Mouse (Mus musculus) embryonic facial prominence, embryonic 13.5 days (tissue): ENCODE results near the gene Hspa12a. TPM values are rescaled to one million over a fixed set of nuclear protein-coding genes. Genes with fewer than 3 reads are reported as not detected.
A peak's percentile ranks its signal among the peaks of the same experiment; 100 is the strongest.

Source experiments
- ATAC-seq: fragments of 200-750 bp; cut with Nextera tagmentation; 2 replicates; pipeline ENCODE4 v1.8.0; 2017; ENCODE audit warnings: low read depth; ENCODE audit not compliant: insufficient number of reproducible peaks, insufficient read depth, low FRiP score, low TSS enrichment
- H3K27ac ChIP-seq: fragments of 300-500 bp; sonication (generic); 2 replicates; pipeline ENCODE4 v1.5.1; 2015; ENCODE audit warnings: moderate library complexity, mild to moderate bottlenecking, inconsistent platforms
- H3K27me3 ChIP-seq: fragments of 300-500 bp; sonication (generic); 2 replicates; pipeline ENCODE4 v1.6.1; 2015; ENCODE audit warnings: mild to moderate bottlenecking, inconsistent platforms
- H3K36me3 ChIP-seq: fragments of 300-500 bp; sonication (generic); 2 replicates; pipeline ENCODE4 v1.6.1; 2015; ENCODE audit warnings: mild to moderate bottlenecking, inconsistent platforms
- H3K4me1 ChIP-seq: fragments of 300-500 bp; sonication (generic); 2 replicates; pipeline ENCODE4 v1.6.1; 2015; ENCODE audit warnings: inconsistent platforms
- H3K4me2 ChIP-seq: fragments of 300-500 bp; sonication (generic); 2 replicates; pipeline ENCODE4 v1.6.1; 2015; ENCODE audit warnings: moderate library complexity, mild to moderate bottlenecking, inconsistent platforms
- H3K4me3 ChIP-seq: fragments of 300-500 bp; sonication (generic); 2 replicates; pipeline ENCODE4 v1.5.1; 2015; ENCODE audit warnings: mild to moderate bottlenecking, inconsistent platforms
- H3K9ac ChIP-seq: fragments of 300-500 bp; sonication (generic); 2 replicates; pipeline ENCODE4 v1.6.1; 2015; ENCODE audit warnings: mild to moderate bottlenecking, inconsistent platforms
- H3K9me3 ChIP-seq: fragments of 300-500 bp; sonication (generic); 2 replicates; pipeline ENCODE4 v1.6.1; 2016; ENCODE audit warnings: inconsistent platforms
- WGBS: fragments of 180-500 bp; shearing (Covaris S2); methylation state at CpG from one replicate; pipeline ENCODE4 v1.1.7; 2015; ENCODE audit warnings: mixed read lengths; 5-methylcytosine and 5-hydroxymethylcytosine counted together
- polyA plus RNA-seq: library from polyadenylated mRNA; unstranded; fragments of >200 nt; fragmentation: Nextera tagmentation; extraction: Ambion mirVana; gene quantifications from 2 replicates; pipeline ENCODE4 v1.2.1, GENCODE M21; 2015

The Hspa12a gene
- polyA plus RNA-seq = 3.8 and 4.7 TPM in 2 replicates

GRCm38 (mm10) chr19:58942841-58943828 lies at the start of gene Hspa12a, which contains the start of gene Eno4:
Hspa12a (minus strand) TSS chr19:58943654.
Eno4 (plus strand) TSS chr19:58943425.
- peak within 1 kb of the TSS; percentile 95 for H3K4me2 ChIP-seq
- WGBS = under 1% methylated on average over 65 of the region's 65 CpGs
- H3K4me3 ChIP-seq = peak within 1 kb of the TSS; percentile 67
- peak; percentile 93 for ATAC-seq
- H3K4me1 ChIP-seq = peaks cover 14% of the 10 kb centered on the region
- no peaks in the 10 kb centered on the region for H3K36me3 ChIP-seq
- H3K9me3 ChIP-seq = no peaks in the 10 kb centered on the region
- peaks cover 10% of the 10 kb centered on the region; the same call in 1 of the 2 replicates for H3K27me3 ChIP-seq
- peak within 1 kb of the TSS; percentile 87 for H3K9ac ChIP-seq
- peak within 1 kb of the TSS; percentile 81 for H3K27ac ChIP-seq

GRCm38 (mm10) chr19:58981571-58981970 lies 38.1 kb upstream of the Hspa12a start:
- 21% methylated on average over 9 of the region's 9 CpGs for WGBS
- Histone ChIP-seq H3K9me3 (no peaks in the 10 kb centered on the region), H3K4me3 (no peak overlapping the region), H3K9ac (no peak overlapping the region), H3K4me1 (peaks cover 15% of the 10 kb centered on the region; the same call in 1 of the 2 replicates), H3K27me3 (peaks cover 43% of the 10 kb centered on the region), H3K36me3 (no peaks in the 10 kb centered on the region), H3K27ac (no peak overlapping the region), H3K4me2 (peak overlapping the region; percentile 30; the same call in 1 of the 2 replicates)
- ATAC-seq = no peak

GRCm38 (mm10) chr19:58980056-58980440 lies 36.6 kb upstream of the Hspa12a start:
- Histone ChIP-seq H3K4me3 (no peak overlapping the region), H3K36me3 (no peaks in the 10 kb centered on the region), H3K27me3 (peaks cover 34% of the 10 kb centered on the region), H3K9ac (no peak overlapping the region), H3K4me2 (peak overlapping the region; percentile 22; the same call in 1 of the 2 replicates), H3K9me3 (no peaks in the 10 kb centered on the region), H3K4me1 (peaks cover 21% of the 10 kb centered on the region), H3K27ac (no peak overlapping the region)
- ATAC-seq = no peak
- 63% methylated on average over 5 of the region's 5 CpGs for WGBS

- H3K4me1 ChIP-seq = peaks cover 25% of the 10 kb centered on the region
- WGBS = 32% methylated on average over 13 of the region's 13 CpGs
- H3K4me2 ChIP-seq = peak overlapping the region; percentile 22; the same call in 1 of the 2 replicates
- H3K27ac ChIP-seq = no peak overlapping the region
- no peak overlapping the region for H3K9ac ChIP-seq
- no peak overlapping the region for H3K4me3 ChIP-seq
- ATAC-seq = no peak
- no peaks in the 10 kb centered on the region for H3K36me3 ChIP-seq
- no peaks in the 10 kb centered on the region for H3K9me3 ChIP-seq
- peaks cover 31% of the 10 kb centered on the region for H3K27me3 ChIP-seq
These were observed 36.1 kb upstream of the Hspa12a start for GRCm38 (mm10) chr19:58979436-58980055.

- Histone ChIP-seq H3K9ac (no peak overlapping the region), H3K36me3 (no peaks in the 10 kb centered on the region), H3K4me1 (peaks cover 25% of the 10 kb centered on the region), H3K4me2 (no peak overlapping the region), H3K27me3 (peaks cover 31% of the 10 kb centered on the region), H3K27ac (no peak overlapping the region), H3K4me3 (no peak overlapping the region), H3K9me3 (no peaks in the 10 kb centered on the region)
- WGBS = 45% methylated on average over 11 of the region's 11 CpGs
- ATAC-seq = no peak
These were observed 35.1 kb upstream of the Hspa12a start for GRCm38 (mm10) chr19:58978401-58979171.

- H3K36me3 ChIP-seq = no peaks in the 10 kb centered on the region
- no peak overlapping the region for H3K4me3 ChIP-seq
- 33% methylated on average over 11 of the region's 11 CpGs for WGBS
- no peak overlapping the region for H3K4me2 ChIP-seq
- ATAC-seq = no peak
- peaks cover 22% of the 10 kb centered on the region; the same call in 1 of the 2 replicates for H3K27me3 ChIP-seq
- H3K27ac ChIP-seq = no peak overlapping the region
- H3K4me1 ChIP-seq = peaks cover 20% of the 10 kb centered on the region
- H3K9me3 ChIP-seq = no peaks in the 10 kb centered on the region
- H3K9ac ChIP-seq = no peak overlapping the region
These were observed 31.9 kb upstream of the Hspa12a start for GRCm38 (mm10) chr19:58975216-58975863.

- Histone ChIP-seq H3K27ac (no peak overlapping the region), H3K9me3 (no peaks in the 10 kb centered on the region), H3K4me1 (peaks cover 17% of the 10 kb centered on the region), H3K36me3 (no peaks in the 10 kb centered on the region), H3K27me3 (peaks cover 23% of the 10 kb centered on the region; the same call in 1 of the 2 replicates), H3K4me3 (no peak overlapping the region), H3K4me2 (no peak overlapping the region), H3K9ac (no peak overlapping the region)
- no peak for ATAC-seq
- 87% methylated on average over 8 of the region's 8 CpGs for WGBS
These were observed 30.7 kb upstream of the Hspa12a start for GRCm38 (mm10) chr19:58974126-58974525.

GRCm38 (mm10) chr19:58970826-58971225 lies 27.4 kb upstream of the Hspa12a start:
- H3K4me3 ChIP-seq = no peak overlapping the region
- peaks cover 10% of the 10 kb centered on the region for H3K4me1 ChIP-seq
- H3K36me3 ChIP-seq = no peaks in the 10 kb centered on the region
- H3K27ac ChIP-seq = no peak overlapping the region
- 83% methylated on average over 13 of the region's 13 CpGs for WGBS
- H3K9me3 ChIP-seq = no peaks in the 10 kb centered on the region
- no peak for ATAC-seq
- no peak overlapping the region for H3K9ac ChIP-seq
- H3K27me3 ChIP-seq = peaks cover 21% of the 10 kb centered on the region
- no peak overlapping the region for H3K4me2 ChIP-seq

GRCm38 (mm10) chr19:58968731-58969506 lies 25.5 kb upstream of the Hspa12a start:
- H3K4me1 ChIP-seq = no peaks in the 10 kb centered on the region
- no peak overlapping the region for H3K9ac ChIP-seq
- no peak overlapping the region for H3K27ac ChIP-seq
- H3K27me3 ChIP-seq = peaks cover 25% of the 10 kb centered on the region
- H3K4me2 ChIP-seq = no peak overlapping the region
- H3K4me3 ChIP-seq = no peak overlapping the region
- H3K36me3 ChIP-seq = no peaks in the 10 kb centered on the region
- no peak for ATAC-seq
- no peaks in the 10 kb centered on the region for H3K9me3 ChIP-seq
- 42% methylated on average over 15 of the region's 15 CpGs for WGBS

GRCm38 (mm10) chr19:58963011-58963410 lies 19.6 kb upstream of the Hspa12a start:
- Histone ChIP-seq H3K27ac (no peak overlapping the region), H3K9me3 (no peaks in the 10 kb centered on the region), H3K4me2 (no peak overlapping the region), H3K4me3 (no peak overlapping the region), H3K9ac (no peak overlapping the region), H3K27me3 (peaks cover 15% of the 10 kb centered on the region), H3K36me3 (no peaks in the 10 kb centered on the region), H3K4me1 (no peaks in the 10 kb centered on the region)
- 68% methylated on average over 8 of the region's 8 CpGs for WGBS
- ATAC-seq = no peak
